Mouse (Mus musculus) liver, postnatal 0 days (tissue): Measurements from ENCODE around the gene Fam117a.

Source experiments
- CTCF ChIP-seq: sonication (generic); IDR thresholded peaks from 2 replicates; pipeline ENCODE4 v1.5.1; 2016; ENCODE audit warnings: antibody characterized with exemption, low read depth
- EP300 ChIP-seq: IDR thresholded peaks from 2 replicates; pipeline ENCODE4 v1.6.1; 2016; ENCODE audit warnings: antibody characterized with exemption, low read depth, mild to moderate bottlenecking

GRCm38 (mm10) chr11:95396548-95396947 is 59.7 kb downstream of the Fam117a start:
- TF ChIP-seq EP300 (no peak), CTCF (no peak)
